Mouse (Mus musculus) cerebellum, postnatal 10 days (tissue): ENCODE results near the gene Gm15262.
"Not testable (repeated sequence)": the region's sequence is repeated elsewhere in the genome, so short reads cannot be mapped to it uniquely, and the experiment has no call there.

ENCODE experiments used
- DNase-seq, 2 experiments: peaks; one replicate each; pipeline ENCODE4 v3.0.0; 2021; ENCODE audit warnings: mixed read lengths in 2 of 2

Gm15262 gene

GRCm38 (mm10) chrX:161287156-161287555, at the start of gene Gm15262:
Gene Gm15262, plus strand, starts transcription at chrX:161287456.
- not testable (repeated sequence) for DNase-seq

DNA sequence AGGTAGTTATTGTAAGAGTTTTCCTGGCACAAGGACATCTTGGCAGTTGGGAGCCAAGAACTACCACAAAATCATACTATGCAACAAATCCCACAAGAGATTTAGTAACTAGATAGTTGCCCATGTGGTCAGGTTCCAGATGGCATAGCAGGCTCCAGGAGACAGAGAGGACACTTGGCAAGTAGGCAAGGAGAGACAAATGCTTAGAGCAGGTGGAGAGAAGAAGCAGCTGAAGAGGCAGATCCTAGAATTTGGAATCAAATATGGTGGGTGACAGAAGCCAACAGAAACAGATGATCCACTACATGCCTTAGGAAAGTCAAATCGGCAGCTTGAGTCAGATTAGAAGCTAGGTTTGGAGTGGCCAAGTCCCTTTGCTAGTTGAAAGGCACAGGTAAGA, 20.9 kb downstream of the Gm15262 start:
- DNase-seq = peak; percentile 50 to 57

DNA sequence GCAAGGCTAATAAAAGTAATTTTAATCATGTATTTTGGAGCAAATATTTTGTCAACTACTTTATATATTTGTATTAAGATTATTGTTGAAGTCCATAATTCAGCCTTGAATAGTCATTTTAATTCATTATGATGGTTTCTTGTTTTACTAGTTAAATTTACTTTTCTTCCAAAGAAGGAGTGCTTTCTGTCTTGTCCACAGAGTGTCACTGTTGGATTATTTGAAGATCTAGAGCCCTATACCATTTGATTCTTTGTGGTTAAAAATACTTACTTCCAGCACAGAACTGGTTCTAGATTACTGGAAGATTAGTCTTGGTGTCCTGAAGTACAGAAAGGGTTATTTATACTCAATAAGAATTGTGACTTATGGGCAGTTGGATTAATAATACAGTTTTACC, 29.2 kb downstream of the Gm15262 start:
- DNase-seq = no peak

DNA sequence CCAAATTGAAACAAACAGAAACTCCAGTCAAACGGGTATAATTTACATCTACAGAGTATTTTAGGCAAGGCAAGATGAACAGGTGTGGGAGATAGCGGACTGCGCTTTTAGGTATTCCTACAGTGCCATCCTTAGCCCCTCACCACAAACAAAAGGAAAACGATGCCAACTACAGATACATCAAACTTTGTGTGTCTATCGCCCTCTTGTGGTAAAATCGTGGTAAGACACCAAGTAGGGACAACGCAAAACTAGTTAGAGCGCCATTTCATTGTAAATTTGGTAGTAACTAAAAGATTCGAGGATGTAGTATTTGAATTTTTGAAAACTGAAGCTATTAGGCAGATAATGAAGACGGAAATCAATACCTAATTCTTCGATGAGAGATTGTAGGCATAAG, 83.7 kb downstream of the Gm15262 start:
- peak; percentile 36 to 59 for DNase-seq

DNA sequence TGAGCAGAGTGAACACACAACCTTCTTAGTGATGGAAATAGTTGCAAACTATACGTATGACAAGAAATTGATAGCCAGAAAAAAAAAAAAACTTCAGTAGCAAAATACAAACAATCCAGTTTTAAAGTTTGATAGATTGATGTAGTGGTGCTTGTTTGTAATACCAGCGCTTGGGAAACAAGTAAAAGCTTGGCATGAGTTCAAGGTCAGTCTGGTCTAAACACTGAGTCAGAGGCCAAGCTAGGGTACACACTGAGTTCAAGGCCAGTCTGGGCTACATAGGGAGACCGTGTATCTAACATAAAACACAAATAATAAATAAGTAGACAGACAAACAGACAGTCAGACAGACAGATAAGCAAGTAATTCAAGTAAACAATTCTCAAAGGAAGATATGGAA, 84.2 kb downstream of the Gm15262 start:
- DNase-seq = no peak

- no peak for DNase-seq
Observed at GRCm38 (mm10) chrX:161375568-161375967, 88.3 kb downstream of the Gm15262 start.

- DNase-seq = peak; percentile 51 to 72
Observed at GRCm38 (mm10) chrX:161385791-161386190, 98.5 kb downstream of the Gm15262 start.

- DNase-seq = no peak
Observed at GRCm38 (mm10) chrX:161387942-161388341, 100.7 kb downstream of the Gm15262 start.

GRCm38 (mm10) chrX:161399110-161399509, 111.9 kb downstream of the Gm15262 start:
- DNase-seq = peak; percentile 87 to 91

- no peak for DNase-seq
Observed at GRCm38 (mm10) chrX:161411151-161411550, 123.9 kb downstream of the Gm15262 start.
